Mouse (Mus musculus) midbrain, postnatal 0 days (tissue): ENCODE measurements around the gene Rufy2. TPM values are rescaled to one million over a fixed set of nuclear protein-coding genes. Genes with fewer than 3 reads are reported as not detected.
A peak's percentile ranks its signal among the peaks of the same experiment; 100 is the strongest.

Source experiments
- ATAC-seq: fragments of 200-750 bp; cut with Nextera tagmentation; 2 replicates; pipeline ENCODE4 v1.8.0; 2017; ENCODE audit warnings: moderate number of reproducible peaks, mild to moderate bottlenecking, moderate TSS enrichment, moderate library complexity; ENCODE audit not compliant: low FRiP score
- DNase-seq: peaks from one replicate; pipeline ENCODE4 v3.0.0-alpha.2; 2015; ENCODE audit warnings: low spot score
- H3K27ac ChIP-seq: fragments of 300-500 bp; sonication (generic); 2 replicates; pipeline ENCODE4 v1.5.1; 2014; ENCODE audit warnings: low read depth, mild to moderate bottlenecking, low read length, mixed read lengths
- H3K27me3 ChIP-seq: fragments of 300-500 bp; sonication (generic); 2 replicates; pipeline ENCODE4 v1.6.1; 2014; ENCODE audit warnings: low read length, control low read depth, mixed read lengths; ENCODE audit not compliant: insufficient read depth
- H3K36me3 ChIP-seq: fragments of 300-500 bp; sonication (generic); 2 replicates; pipeline ENCODE4 v1.6.1; 2014; ENCODE audit warnings: low read length, control low read depth, mixed read lengths; ENCODE audit not compliant: insufficient read depth
- H3K4me1 ChIP-seq: fragments of 300-500 bp; sonication (generic); 2 replicates; pipeline ENCODE4 v1.6.1; 2014; ENCODE audit warnings: mild to moderate bottlenecking, control low read depth, antibody characterized with exemption, low read length, mixed read lengths; ENCODE audit not compliant: insufficient read depth
- H3K4me2 ChIP-seq: fragments of 300-500 bp; sonication (generic); 2 replicates; pipeline ENCODE4 v1.6.1; 2014; ENCODE audit warnings: low read depth, mild to moderate bottlenecking, low read length, mixed read lengths; ENCODE audit not compliant: poor library complexity, severe bottlenecking
- H3K4me3 ChIP-seq: fragments of 300-500 bp; sonication (generic); 2 replicates; pipeline ENCODE4 v1.5.1; 2014; ENCODE audit warnings: low read depth, mild to moderate bottlenecking, low read length, moderate library complexity
- H3K9ac ChIP-seq: fragments of 300-500 bp; sonication (generic); replicated peaks from 2 replicates; pipeline ENCODE4 v1.6.1; 2014; ENCODE audit warnings: mild to moderate bottlenecking, low read length, moderate library complexity, mixed read lengths; ENCODE audit not compliant: poor library complexity, severe bottlenecking
- H3K9me3 ChIP-seq: fragments of 300-500 bp; sonication (generic); 2 replicates; pipeline ENCODE4 v1.6.1; 2016; ENCODE audit warnings: low read length, control low read depth
- CTCF ChIP-seq: IDR thresholded peaks from 2 replicates; pipeline ENCODE4 v1.5.1; 2016; ENCODE audit warnings: antibody characterized with exemption, mild to moderate bottlenecking
- WGBS: fragments of 180-500 bp; shearing (Covaris S2); extraction: QIAGEN DNeasy Blood & Tissue Kit; methylation state at CpG from one replicate; pipeline ENCODE4 v1.1.7; 2014; 5-methylcytosine and 5-hydroxymethylcytosine counted together
- polyA plus RNA-seq: library from polyadenylated mRNA; unstranded; fragments of >200 nt; fragmentation: Nextera tagmentation; extraction: Ambion mirVana; gene quantifications from 2 replicates; pipeline ENCODE4 v1.2.1, GENCODE M21; 2015
- total RNA-seq: library from RNA; depleted of rRNA; stranded (reverse); fragments of >200 nt; gene quantifications from 2 replicates; pipeline ENCODE4 v1.2.3, GENCODE M21; 2014

The Rufy2 gene
- total and polyA plus RNA-seq, 2 experiments from 2014 or later = 34.5 to 65.5 TPM

DNA sequence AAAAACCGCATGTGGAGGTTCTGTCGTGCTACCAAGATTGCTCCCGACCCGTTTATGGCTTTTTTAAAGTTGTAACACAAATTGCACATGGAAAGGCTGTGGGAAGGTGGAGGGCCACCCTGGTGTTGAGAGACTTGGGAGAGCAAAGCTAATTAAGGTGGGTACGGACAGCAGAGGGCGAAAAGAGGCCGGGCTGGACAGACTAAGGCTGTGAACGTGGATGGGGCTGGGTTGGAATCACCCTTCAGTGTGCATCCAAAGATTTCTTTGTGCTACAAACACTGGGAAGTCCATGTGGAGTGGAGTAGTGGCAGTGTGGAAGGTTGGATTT, 44.5 kb downstream of the Rufy2 start:
- 0% methylated on average over 8 of the region's 8 CpGs for WGBS
- DNase-seq = peak; percentile 81
- H3K4me2 ChIP-seq = peak overlapping the region; percentile 58
- peak overlapping the region; percentile 100 for H3K27ac ChIP-seq
- H3K4me1 ChIP-seq = peaks cover 4% of the 10 kb centered on the region; the same call in 1 of the 2 replicates
- TF ChIP-seq CTCF = peak; percentile 70
- H3K27me3 ChIP-seq = no peaks in the 10 kb centered on the region
- no peaks in the 10 kb centered on the region for H3K36me3 ChIP-seq
- peak overlapping the region; percentile 48 for H3K9ac ChIP-seq
- peak; percentile 49 for ATAC-seq
- H3K9me3 ChIP-seq = no peaks in the 10 kb centered on the region
- H3K4me3 ChIP-seq = peak overlapping the region; percentile 97

DNA sequence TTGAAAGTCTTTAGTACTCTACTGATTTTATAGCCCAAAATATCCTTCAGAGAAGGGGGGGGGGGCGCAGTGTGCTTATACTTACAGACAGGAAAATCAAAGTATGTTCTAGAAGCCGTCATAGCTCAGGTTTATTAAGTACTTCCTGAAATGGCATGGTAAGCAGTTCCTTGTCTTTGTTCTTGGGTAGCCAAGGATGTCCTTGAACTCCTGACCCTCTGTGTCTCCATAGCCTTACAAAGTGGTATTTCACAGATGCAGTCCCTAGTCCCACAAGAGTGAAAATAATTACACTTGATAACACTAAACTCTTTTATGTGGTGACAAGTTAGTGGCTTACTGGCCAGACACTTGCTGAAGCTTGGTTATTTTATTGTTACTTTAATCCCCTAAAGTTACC, 45.0 kb downstream of the Rufy2 start:
- H3K4me3 ChIP-seq = peak overlapping the region; percentile 97
- peaks cover 4% of the 10 kb centered on the region; the same call in 1 of the 2 replicates for H3K4me1 ChIP-seq
- H3K27ac ChIP-seq = peak overlapping the region; percentile 100
- H3K9ac ChIP-seq = peak overlapping the region; percentile 48
- no peaks in the 10 kb centered on the region for H3K27me3 ChIP-seq
- H3K4me2 ChIP-seq = peak overlapping the region; percentile 58
- no peak for TF ChIP-seq CTCF
- DNase-seq (peak; percentile 21), ATAC-seq (no peak)
- H3K9me3 ChIP-seq = no peaks in the 10 kb centered on the region
- no peaks in the 10 kb centered on the region for H3K36me3 ChIP-seq
- 19% methylated on average over 2 of the region's 2 CpGs for WGBS

DNA sequence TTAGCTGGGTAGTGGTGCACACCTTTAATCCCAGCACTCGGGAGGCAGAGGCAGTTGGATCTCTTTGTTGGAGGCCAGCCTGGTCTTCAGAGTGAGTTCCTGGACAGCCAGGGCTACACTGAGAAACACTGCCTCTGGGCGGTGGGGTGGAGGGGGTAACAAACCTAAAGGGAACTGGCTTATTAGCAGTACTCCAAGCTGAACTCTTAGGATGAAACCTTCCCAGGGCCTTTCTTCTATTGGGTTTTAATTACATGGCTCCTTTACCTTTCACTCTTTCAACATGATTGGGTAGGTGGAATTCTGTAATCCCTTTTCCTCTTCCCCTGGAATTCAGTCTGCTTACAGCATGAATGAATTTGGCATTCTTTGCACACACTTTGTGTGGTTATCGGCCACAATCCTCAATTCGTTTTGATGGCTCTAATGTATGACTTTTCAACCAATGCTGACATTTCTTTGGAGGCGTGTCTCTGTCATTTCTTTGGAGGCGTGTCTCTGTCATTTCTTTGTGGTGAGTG, 45.5 kb downstream of the Rufy2 start:
- Histone ChIP-seq H3K4me3 (peak overlapping the region; percentile 97; the same call in 1 of the 2 replicates), H3K27me3 (no peaks in the 10 kb centered on the region), H3K36me3 (no peaks in the 10 kb centered on the region), H3K4me1 (peaks cover 4% of the 10 kb centered on the region; the same call in 1 of the 2 replicates), H3K4me2 (peak overlapping the region; percentile 58), H3K9ac (no peak overlapping the region; the same call in 1 of the 2 replicates), H3K27ac (peak overlapping the region; percentile 100), H3K9me3 (no peaks in the 10 kb centered on the region)
- no peak for TF ChIP-seq CTCF
- DNase-seq = peak; percentile 20
- ATAC-seq = no peak
- 12% methylated on average over 6 of the region's 6 CpGs for whole genome bisulfite sequencing

DNA sequence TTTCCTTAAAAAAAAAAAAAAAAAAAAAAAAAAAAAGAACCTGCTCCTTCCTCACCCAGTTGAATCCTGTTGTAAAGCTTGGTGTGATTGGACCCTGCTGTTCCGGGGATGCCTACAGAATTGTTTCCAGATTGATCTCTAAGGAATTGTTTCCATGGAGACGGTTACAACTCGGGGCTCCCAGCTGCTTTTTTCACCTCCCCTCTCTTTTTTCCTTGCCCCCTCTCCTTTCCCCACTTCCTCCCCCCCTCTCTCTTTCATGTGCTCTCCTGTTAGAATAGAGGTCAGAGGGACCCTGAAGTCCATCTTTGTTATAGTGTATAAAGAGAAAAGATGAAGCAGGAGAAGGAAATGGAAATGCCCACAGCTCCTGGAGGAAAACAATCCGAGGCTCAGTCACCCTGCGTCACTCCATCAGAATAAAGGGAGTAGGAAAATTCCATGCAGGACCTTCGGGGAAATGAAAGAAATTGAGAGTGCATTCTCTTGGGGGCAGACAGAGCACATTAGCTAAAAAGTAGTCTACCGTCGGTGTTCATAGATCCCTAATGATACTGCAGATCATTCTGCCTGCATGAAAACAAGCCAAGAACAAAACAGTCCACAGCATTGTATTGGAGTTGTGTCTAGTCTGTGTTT, 46.3 kb downstream of the Rufy2 start:
- no peaks in the 10 kb centered on the region for H3K27me3 ChIP-seq
- H3K36me3 ChIP-seq = no peaks in the 10 kb centered on the region
- H3K4me3 ChIP-seq = no peak overlapping the region
- ATAC-seq (no peak), DNase-seq (peak; percentile 81)
- peak overlapping the region; percentile 100 for H3K27ac ChIP-seq
- peaks cover 4% of the 10 kb centered on the region; the same call in 1 of the 2 replicates for H3K4me1 ChIP-seq
- H3K4me2 ChIP-seq = peak overlapping the region; percentile 34
- 7% methylated on average over 8 of the region's 8 CpGs for WGBS
- TF ChIP-seq CTCF = no peak
- H3K9ac ChIP-seq = no peak overlapping the region
- no peaks in the 10 kb centered on the region for H3K9me3 ChIP-seq

DNA sequence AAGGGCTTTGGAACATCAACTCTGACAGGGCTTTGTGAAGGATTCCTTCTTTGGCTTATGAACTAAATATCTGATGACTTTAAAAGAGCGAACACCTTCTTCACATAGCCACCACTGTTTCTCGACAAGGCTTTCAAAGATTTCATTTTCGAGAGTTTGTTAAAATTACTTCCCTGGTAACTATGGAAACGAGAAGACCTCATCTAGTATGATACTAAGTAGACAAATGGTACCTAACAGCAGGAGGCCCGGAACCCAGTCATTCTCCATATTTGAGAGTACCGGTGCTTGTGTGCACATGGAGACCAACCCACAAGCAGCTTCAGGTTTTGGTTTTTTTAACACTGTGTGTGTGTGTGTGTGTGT, 46.8 kb downstream of the Rufy2 start:
- 14% methylated on average over 6 of the region's 6 CpGs for WGBS
- H3K36me3 ChIP-seq = no peaks in the 10 kb centered on the region
- H3K4me3 ChIP-seq = no peak overlapping the region
- H3K27me3 ChIP-seq = no peaks in the 10 kb centered on the region
- peak overlapping the region; percentile 100 for H3K27ac ChIP-seq
- peak overlapping the region; percentile 34 for H3K4me2 ChIP-seq
- H3K9me3 ChIP-seq = no peaks in the 10 kb centered on the region
- H3K4me1 ChIP-seq = peaks cover 4% of the 10 kb centered on the region; the same call in 1 of the 2 replicates
- H3K9ac ChIP-seq = no peak overlapping the region
- ATAC-seq (no peak), DNase-seq (peak; percentile 44)
- TF ChIP-seq CTCF = no peak

DNA sequence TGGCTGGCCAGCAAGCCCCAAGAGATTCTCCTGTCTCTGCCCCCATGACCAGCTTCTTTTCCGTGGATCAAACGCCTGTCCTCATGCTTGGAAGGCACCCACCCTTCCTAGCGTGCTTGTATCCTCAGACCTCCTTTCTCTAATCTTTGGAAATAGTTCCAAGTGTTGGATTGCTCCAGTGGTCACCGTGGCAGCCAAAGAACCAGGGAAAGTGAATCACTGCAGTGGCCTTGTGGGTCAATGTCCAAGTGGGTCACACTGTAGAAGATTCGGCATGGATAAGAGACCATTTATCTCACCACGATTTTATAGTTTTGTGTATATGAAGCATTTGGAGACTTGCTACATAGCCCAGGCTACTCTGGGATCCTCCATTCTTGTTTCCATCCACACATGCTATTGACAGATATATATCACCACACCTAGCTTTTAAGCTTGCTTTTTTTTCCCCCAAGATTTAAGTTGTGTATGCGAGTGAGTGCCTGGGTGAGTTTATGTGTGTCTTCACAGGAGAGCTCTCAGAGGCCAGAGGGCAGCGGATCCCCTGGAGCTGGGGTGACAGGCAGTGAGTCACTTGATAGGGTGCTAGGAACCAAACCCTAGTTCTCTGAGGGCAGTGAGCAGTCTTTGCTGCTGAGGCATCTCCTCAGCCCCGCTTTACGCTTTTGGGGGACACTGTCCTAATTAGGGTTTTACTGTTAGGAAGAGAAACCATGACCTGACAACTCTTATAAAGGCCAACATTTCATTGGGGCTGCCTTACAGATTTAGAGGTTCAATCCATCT, 47.5 kb downstream of the Rufy2 start:
- TF ChIP-seq CTCF = no peak
- H3K27me3 ChIP-seq = no peaks in the 10 kb centered on the region
- H3K9me3 ChIP-seq = no peaks in the 10 kb centered on the region
- no peak overlapping the region for H3K9ac ChIP-seq
- ATAC-seq (no peak), DNase-seq (no peak)
- no peak overlapping the region for H3K4me3 ChIP-seq
- no peaks in the 10 kb centered on the region for H3K36me3 ChIP-seq
- no peak overlapping the region for H3K4me2 ChIP-seq
- peaks cover 4% of the 10 kb centered on the region; the same call in 1 of the 2 replicates for H3K4me1 ChIP-seq
- H3K27ac ChIP-seq = peak overlapping the region; percentile 100
- WGBS = 83% methylated on average over 10 of the region's 10 CpGs
